Mouse (Mus musculus) T-helper 17 cell (primary cell): ENCODE data around the gene Lenep.

Experiments
- in situ Hi-C, 2 experiments: fragments of 300-600 bp; cut with MboI, MseI; formaldehyde crosslinking; loops; 1 replicate in 1 of 2; 2 replicates in 1 of 2; pipeline ENCODE4 v1.15.1; 2025; ENCODE audit warnings: high pct_unique_total_duplicates in 2 of 2

Lenep gene

GRCm38 (mm10) chr3:89421002-89421774 lies 18.6 kb upstream of the Lenep start:
- in situ Hi-C loops, result no loop called here

GRCm38 (mm10) chr3:89420421-89420820 lies 17.8 kb upstream of the Lenep start:
- in situ Hi-C loops, result no loop called here

- in situ Hi-C loops, result no loop called here
Measured at GRCm38 (mm10) chr3:89419981-89420380, 17.4 kb upstream of the Lenep start.

- in situ Hi-C loops, result no loop called here
Measured at GRCm38 (mm10) chr3:89419571-89419970, 17.0 kb upstream of the Lenep start.

- in situ Hi-C loops, result no loop called here
Measured at GRCm38 (mm10) chr3:89418861-89419250, 16.3 kb upstream of the Lenep start.

GRCm38 (mm10) chr3:89418170-89418860 lies 15.7 kb upstream of the Lenep start, which contains the start of the genes Cks1b and Shc1:
Cks1b (minus strand) TSS chr3:89418383.
Shc1 (plus strand) TSS chr3:89418443.
- in situ Hi-C loops, result no loop called here

- in situ Hi-C loops, result no loop called here
Measured at GRCm38 (mm10) chr3:89417840-89418169, 15.2 kb upstream of the Lenep start.

- in situ Hi-C loops, result no loop called here
Measured at GRCm38 (mm10) chr3:89417131-89417530, 14.5 kb upstream of the Lenep start.

GRCm38 (mm10) chr3:89416158-89416557 lies 13.6 kb upstream of the Lenep start:
- in situ Hi-C loops, result no loop called here

- in situ Hi-C loops, result no loop called here
Measured at GRCm38 (mm10) chr3:89411490-89412393, 9.1 kb upstream of the Lenep start, which contains the start of gene Flad1. Flad1 (minus strand) TSS chr3:89411870.

GRCm38 (mm10) chr3:89410864-89411263 lies 8.3 kb upstream of the Lenep start:
- in situ Hi-C loops, result no loop called here

GRCm38 (mm10) chr3:89409701-89410100 lies 7.1 kb upstream of the Lenep start:
- in situ Hi-C loops, result no loop called here

GRCm38 (mm10) chr3:89408448-89408847 lies 5.9 kb upstream of the Lenep start:
- in situ Hi-C loops, result no loop called here

- in situ Hi-C loops, result no loop called here
Measured at GRCm38 (mm10) chr3:89406887-89407286, 4.3 kb upstream of the Lenep start.

GRCm38 (mm10) chr3:89401329-89401728 lies 1.3 kb downstream of the Lenep start:
- in situ Hi-C loops, result no loop called here

- in situ Hi-C loops, result no loop called here
Measured at GRCm38 (mm10) chr3:89396654-89397005, 6.0 kb downstream of the Lenep start.

- in situ Hi-C loops, result no loop called here
Measured at GRCm38 (mm10) chr3:89395806-89396653, 6.6 kb downstream of the Lenep start.

GRCm38 (mm10) chr3:89395419-89395805 lies 7.2 kb downstream of the Lenep start:
- in situ Hi-C loops, result no loop called here

GRCm38 (mm10) chr3:89394894-89395256 lies 7.7 kb downstream of the Lenep start:
- in situ Hi-C loops, result no loop called here

GRCm38 (mm10) chr3:89394006-89394893 lies 8.3 kb downstream of the Lenep start, which contains the start of gene Zbtb7b:
Zbtb7b (minus strand) TSS chr3:89394776.
- in situ Hi-C loops, result no loop called here
